Mouse (Mus musculus) liver, embryonic 18 days (tissue): ENCODE measurements around the gene Olfr361. TPM values are rescaled to one million over a fixed set of nuclear protein-coding genes. Genes with fewer than 3 reads are reported as not detected.

Source experiments
- polyA plus RNA-seq: library from polyadenylated mRNA; depleted of rRNA; stranded (reverse); fragments of >200 nt; gene quantifications from 2 replicates; pipeline ENCODE4 v1.2.3, GENCODE M21; 2012; rRNA removed

Olfr361 gene
- polyA plus RNA-seq: not detected in 2 replicates

GRCm38 (mm10) chr2:37089190-37089589 lies at the start of gene Olfr361:
Gene Olfr361, minus strand, starts transcription at chr2:37089290.

GRCm38 (mm10) chr2:37117810-37118209 lies 28.7 kb upstream of the Olfr361 start, which contains the start of gene Olfr362:
Gene Olfr362, minus strand, starts transcription at chr2:37117910.

GRCm38 (mm10) chr2:37065446-37065845 lies 23.6 kb downstream of the Olfr361 start, which contains the start of gene Olfr360:
Gene Olfr360, plus strand, starts transcription at chr2:37065746.

Other genes with a start within 250 kb of the Olfr361 start
- gene Olfr350, start 243.0 kb downstream of the Olfr361 start, polyA plus RNA-seq: not detected in 2 replicates
- gene Olfr351, start 226.6 kb downstream of the Olfr361 start, polyA plus RNA-seq: not detected in 2 replicates
- gene Olfr352, start 220.8 kb downstream of the Olfr361 start, polyA plus RNA-seq: not detected in 2 replicates
- gene Olfr353, start 196.4 kb downstream of the Olfr361 start, polyA plus RNA-seq: not detected in 2 replicates
- not detected in 2 replicates for gene Olfr354, start 183.6 kb downstream of the Olfr361 start, polyA plus RNA-seq
- not detected in 2 replicates for gene Olfr355, start 160.4 kb downstream of the Olfr361 start, polyA plus RNA-seq
- gene Olfr356, start 152.2 kb downstream of the Olfr361 start, polyA plus RNA-seq: not detected in 2 replicates
- gene Olfr357, start 95.5 kb downstream of the Olfr361 start, polyA plus RNA-seq: not detected in 2 replicates
- not detected in 2 replicates for gene Olfr358, start 80.0 kb downstream of the Olfr361 start, polyA plus RNA-seq
- not detected in 2 replicates for gene Olfr360, start 23.5 kb downstream of the Olfr361 start, polyA plus RNA-seq
- not detected in 2 replicates for gene Olfr362, start 28.6 kb upstream of the Olfr361 start, polyA plus RNA-seq
- gene Olfr364-ps1, start 50.0 kb upstream of the Olfr361 start, polyA plus RNA-seq: not detected in 2 replicates
- gene Olfr365, start 98.9 kb upstream of the Olfr361 start, polyA plus RNA-seq: not detected in 2 replicates
- not detected in 2 replicates for gene Olfr366, start 122.3 kb upstream of the Olfr361 start, polyA plus RNA-seq
- not detected in 2 replicates for gene Olfr368, start 237.2 kb upstream of the Olfr361 start, polyA plus RNA-seq